Mouse (Mus musculus) small intestine, adult 2 months (tissue): ENCODE measurements around the gene Ncoa3. TPM values are rescaled to one million over a fixed set of nuclear protein-coding genes. Genes with fewer than 3 reads are reported as not detected.

Experiments used
- H3K27ac ChIP-seq: fragments of 200-500 bp; 2 replicates; pipeline ENCODE4 v1.5.1; 2012; ENCODE audit warnings: low read depth, low read length, control low read depth, inconsistent platforms; ENCODE audit not compliant: insufficient read depth
- H3K27me3 ChIP-seq: fragments of 200-500 bp; 2 replicates; pipeline ENCODE4 v1.6.1; 2012; ENCODE audit warnings: mild to moderate bottlenecking, moderate library complexity, low read length, inconsistent platforms; ENCODE audit not compliant: control insufficient read depth, insufficient read depth
- H3K36me3 ChIP-seq: fragments of 200-500 bp; 2 replicates; pipeline ENCODE4 v1.6.1; 2012; ENCODE audit warnings: mild to moderate bottlenecking, low read length, control low read depth, inconsistent platforms; ENCODE audit not compliant: control insufficient read depth, insufficient read depth
- H3K4me1 ChIP-seq: fragments of 200-500 bp; 2 replicates; pipeline ENCODE4 v1.6.1; 2012; ENCODE audit warnings: low read length, inconsistent platforms, mixed read lengths; ENCODE audit not compliant: control insufficient read depth, insufficient read depth, insufficient read length
- H3K4me3 ChIP-seq: fragments of 200-500 bp; 2 replicates; pipeline ENCODE4 v1.5.1; 2012; ENCODE audit warnings: low read depth, mild to moderate bottlenecking, control low read depth, inconsistent platforms, low read length, moderate library complexity
- CTCF ChIP-seq: fragments of 200-500 bp; IDR thresholded peaks from 2 replicates; pipeline ENCODE4 v1.5.1; 2012; ENCODE audit warnings: low read depth, mild to moderate bottlenecking, control low read depth, inconsistent platforms, low read length, moderate library complexity, mixed read lengths; ENCODE audit not compliant: insufficient replicate concordance, insufficient read length; ENCODE audit errors: extremely low read depth
- POLR2A ChIP-seq: fragments of 200-500 bp; IDR thresholded peaks from 2 replicates; pipeline ENCODE4 v1.6.1; 2012; ENCODE audit warnings: low read depth, mild to moderate bottlenecking, control low read depth, inconsistent platforms, low read length, moderate library complexity
- WGBS: fragments of 180-500 bp; shearing (Covaris S2); methylation state at CpG from one replicate; pipeline ENCODE4 v1.1.7; 2018; 5-methylcytosine and 5-hydroxymethylcytosine counted together
- polyA plus RNA-seq: library from polyadenylated mRNA; depleted of rRNA; stranded (reverse); fragments of >200 nt; gene quantifications from 2 replicates; pipeline ENCODE4 v1.2.3, GENCODE M21; 2012

Gene Ncoa3
- polyA plus RNA-seq, 1 experiment, result 20.1 TPM

- Histone ChIP-seq H3K4me3 (no peak overlapping the region), H3K36me3 (no peaks in the 10 kb centered on the region; the same call in 1 of the 2 replicates), H3K27me3 (no peaks in the 10 kb centered on the region), H3K4me1 (peaks cover 20% of the 10 kb centered on the region), H3K27ac (no peak overlapping the region; the same call in 1 of the 2 replicates)
- 16% methylated on average over 2 of the region's 2 CpGs for WGBS
- TF ChIP-seq CTCF, result no peak
- no peak for TF ChIP-seq POLR2A
These were observed 19.7 kb downstream of the Ncoa3 start for GRCm38 (mm10) chr2:166012145-166012544.

GRCm38 (mm10) chr2:166018769-166019168 is 26.3 kb downstream of the Ncoa3 start:
- no peak for TF ChIP-seq POLR2A
- H3K36me3 ChIP-seq, result no peaks in the 10 kb centered on the region; the same call in none of the 2 replicates
- no peaks in the 10 kb centered on the region for H3K27me3 ChIP-seq
- H3K4me1 ChIP-seq, result peaks cover 23% of the 10 kb centered on the region; the same call in 1 of the 2 replicates
- 79% methylated on average over 3 of the region's 3 CpGs for WGBS
- H3K27ac ChIP-seq, result no peak overlapping the region
- H3K4me3 ChIP-seq, result no peak overlapping the region

GRCm38 (mm10) chr2:166020026-166020425 is 27.6 kb downstream of the Ncoa3 start:
- H3K36me3 ChIP-seq, result no peaks in the 10 kb centered on the region; the same call in none of the 2 replicates
- peaks cover 29% of the 10 kb centered on the region; the same call in 1 of the 2 replicates for H3K4me1 ChIP-seq
- no peak overlapping the region for H3K4me3 ChIP-seq
- H3K27me3 ChIP-seq, result no peaks in the 10 kb centered on the region
- no peak overlapping the region for H3K27ac ChIP-seq
- TF ChIP-seq POLR2A (no peak), CTCF (no peak)
- 79% methylated on average over 2 of the region's 2 CpGs for WGBS

GRCm38 (mm10) chr2:166021073-166021610 is 28.7 kb downstream of the Ncoa3 start:
- Histone ChIP-seq H3K4me1 (peaks cover 36% of the 10 kb centered on the region; the same call in 1 of the 2 replicates), H3K27me3 (no peaks in the 10 kb centered on the region), H3K27ac (peak overlapping the region; percentile 63), H3K4me3 (no peak overlapping the region), H3K36me3 (no peaks in the 10 kb centered on the region; the same call in 1 of the 2 replicates)
- TF ChIP-seq POLR2A, result no peak
- no peak for TF ChIP-seq CTCF
- 20% methylated on average over 4 of the region's 4 CpGs for WGBS

GRCm38 (mm10) chr2:166021642-166022041 is 29.2 kb downstream of the Ncoa3 start:
- H3K27ac ChIP-seq, result no peak overlapping the region
- H3K36me3 ChIP-seq, result no peaks in the 10 kb centered on the region; the same call in 1 of the 2 replicates

GRCm38 (mm10) chr2:166022327-166022726 is 29.9 kb downstream of the Ncoa3 start:
- Histone ChIP-seq H3K4me3 (no peak overlapping the region), H3K36me3 (no peaks in the 10 kb centered on the region; the same call in 1 of the 2 replicates), H3K27ac (peak overlapping the region; percentile 39; the same call in 1 of the 2 replicates), H3K4me1 (peaks cover 34% of the 10 kb centered on the region; the same call in 1 of the 2 replicates), H3K27me3 (no peaks in the 10 kb centered on the region)
- 18% methylated on average over 8 of the region's 8 CpGs for WGBS
- TF ChIP-seq CTCF (no peak), POLR2A (no peak)

More at GRCm38 (mm10) chr2:166021642-166022041, 29.2 kb downstream of the Ncoa3 start:
- H3K4me1 ChIP-seq, result peaks cover 36% of the 10 kb centered on the region; the same call in 1 of the 2 replicates
- 79% methylated on average over 3 of the region's 3 CpGs for WGBS
- TF ChIP-seq POLR2A, result no peak
- no peak for TF ChIP-seq CTCF
- no peak overlapping the region for H3K4me3 ChIP-seq
- H3K27me3 ChIP-seq, result no peaks in the 10 kb centered on the region

- Histone ChIP-seq H3K36me3 (no peaks in the 10 kb centered on the region), H3K4me1 (peaks cover 37% of the 10 kb centered on the region; the same call in 1 of the 2 replicates), H3K27ac (no peak overlapping the region), H3K27me3 (no peaks in the 10 kb centered on the region), H3K4me3 (no peak overlapping the region)
- TF ChIP-seq CTCF (no peak), POLR2A (no peak)
- 82% methylated on average over 3 of the region's 3 CpGs for WGBS
These were observed 31.6 kb downstream of the Ncoa3 start for GRCm38 (mm10) chr2:166024079-166024478.

- Histone ChIP-seq H3K27me3 (no peaks in the 10 kb centered on the region), H3K36me3 (no peaks in the 10 kb centered on the region), H3K27ac (no peak overlapping the region), H3K4me1 (peaks cover 34% of the 10 kb centered on the region; the same call in 1 of the 2 replicates), H3K4me3 (no peak overlapping the region)
- no peak for TF ChIP-seq CTCF
- 52% methylated on average over 4 of the region's 4 CpGs for WGBS
These were observed 32.2 kb downstream of the Ncoa3 start for GRCm38 (mm10) chr2:166024621-166025020.
